Mouse (Mus musculus): ENCODE measurements around the gene Lancl2.

The Lancl2 gene

DNA sequence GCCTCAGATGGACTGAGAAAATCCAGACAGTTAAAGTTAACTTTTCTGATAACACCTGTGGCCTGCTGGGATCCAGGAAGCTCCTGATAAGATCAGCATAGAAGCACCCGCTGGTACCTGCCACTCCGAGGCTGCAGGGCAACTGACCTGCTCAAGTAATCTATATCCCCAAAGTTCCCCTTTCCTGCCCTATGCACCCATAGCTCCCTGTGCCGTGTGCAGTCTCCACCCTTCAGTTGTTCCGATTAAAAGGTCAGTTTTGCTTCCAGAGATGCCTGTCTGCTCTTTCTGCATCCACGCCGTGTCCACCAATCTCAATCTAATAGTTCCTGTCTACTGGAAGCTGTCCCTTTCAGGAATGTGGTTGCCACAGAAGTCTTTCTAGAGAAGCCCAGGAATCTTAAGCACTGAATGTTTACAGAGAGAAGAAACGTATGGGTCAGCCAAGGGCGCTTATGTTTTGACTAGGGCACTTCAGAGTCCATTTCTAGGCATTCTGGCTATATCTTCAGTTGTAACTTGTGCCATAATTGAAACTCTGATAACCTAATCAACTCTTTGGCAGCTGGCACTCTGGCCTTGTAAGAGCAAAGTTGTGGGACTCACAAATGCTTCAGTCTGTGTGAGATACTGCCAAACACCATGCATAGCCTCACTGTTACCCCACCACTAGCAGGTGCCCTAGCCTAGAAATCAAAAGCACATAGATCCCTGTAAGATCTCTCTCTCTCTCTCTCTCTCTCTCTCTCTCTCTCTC, 65.0 kb downstream of the Lancl2 start:
- DNase-seq (ENCODE audit: extremely low read depth, insufficient read length, low spot score): no peak

DNA sequence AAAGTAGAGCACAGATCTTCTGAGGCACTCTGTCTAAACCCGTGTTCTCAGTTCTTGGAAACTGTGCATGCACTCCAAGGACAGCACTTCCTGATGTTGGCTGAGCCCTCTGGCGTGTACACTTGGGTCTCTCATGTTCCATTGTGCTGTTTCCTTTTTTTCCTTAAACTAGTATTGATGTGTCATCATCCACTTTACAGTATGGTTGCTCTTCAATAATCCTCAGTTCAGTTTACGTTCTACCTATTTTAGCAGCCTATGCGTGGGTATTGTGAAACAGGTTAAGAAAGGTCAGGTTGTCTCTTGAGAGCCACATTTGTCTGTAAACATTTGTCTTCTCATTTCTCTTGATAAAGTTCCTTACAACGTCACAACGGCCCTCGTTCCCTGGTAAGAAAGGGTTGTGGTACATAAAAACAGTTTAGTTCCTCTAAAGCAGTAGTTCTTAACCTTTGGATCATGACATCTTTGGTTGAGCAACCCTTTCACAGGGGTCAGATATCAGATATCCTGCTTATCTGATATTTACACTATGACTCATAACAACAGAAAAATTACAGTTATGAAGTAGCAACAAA, 66.7 kb downstream of the Lancl2 start:
- no peak for DNase-seq (ENCODE audit: extremely low read depth, insufficient read length, low spot score)

DNA sequence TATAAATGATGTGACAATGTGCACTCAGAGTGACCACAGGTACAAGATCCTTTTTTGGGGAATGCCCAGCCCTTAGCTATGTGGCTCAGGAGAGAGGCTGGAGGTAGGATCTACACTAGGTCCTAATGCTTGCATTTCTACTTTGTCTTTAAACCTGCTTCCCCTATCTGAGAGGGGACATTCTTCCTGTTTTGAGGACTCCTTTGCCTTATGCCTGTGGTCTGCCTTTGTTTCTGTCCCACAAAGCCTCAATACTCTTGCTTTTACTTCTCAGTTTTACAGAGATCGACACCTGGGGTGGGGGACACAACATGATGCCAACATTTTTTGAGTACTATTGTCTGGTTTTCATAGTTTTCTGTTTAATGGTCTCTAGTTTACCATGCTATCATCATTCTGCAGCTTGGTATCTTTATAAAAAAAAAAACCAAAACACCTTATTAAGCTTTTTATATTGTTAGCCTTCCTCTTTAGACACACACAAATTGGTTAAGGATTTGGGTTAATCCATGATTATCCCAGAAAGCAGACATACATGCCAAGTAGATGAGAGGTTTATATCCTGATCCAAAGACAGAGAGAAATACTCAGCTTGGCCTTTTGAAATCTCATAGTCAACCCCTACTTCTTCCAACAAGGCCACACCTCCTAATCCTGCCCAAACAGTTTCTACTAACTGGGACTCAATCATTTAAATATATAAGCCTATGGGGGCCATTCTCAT, 68.3 kb downstream of the Lancl2 start:
- no peak for DNase-seq (ENCODE audit: extremely low read depth, insufficient read length, low spot score)

DNA sequence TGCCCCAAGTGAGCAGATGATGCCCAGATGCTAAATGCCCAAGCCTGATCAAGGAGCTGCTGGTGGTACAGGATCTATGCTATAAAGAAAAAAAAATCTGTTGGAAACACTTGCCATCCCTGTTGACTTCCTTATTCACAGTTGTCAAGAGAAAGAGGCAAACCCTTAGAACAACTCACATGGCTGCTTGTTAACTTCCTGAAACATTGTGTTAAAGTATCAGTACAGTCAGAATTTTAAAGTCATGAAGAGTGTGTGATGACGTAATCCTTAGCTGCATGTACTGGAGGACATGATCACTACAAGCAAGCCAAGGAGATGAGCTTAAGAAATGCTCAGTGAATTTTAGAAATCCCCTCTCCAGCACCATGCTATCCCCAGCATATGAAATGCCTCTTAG, 71.5 kb downstream of the Lancl2 start:
- no peak for DNase-seq (ENCODE audit: extremely low read depth, insufficient read length, low spot score)

DNA sequence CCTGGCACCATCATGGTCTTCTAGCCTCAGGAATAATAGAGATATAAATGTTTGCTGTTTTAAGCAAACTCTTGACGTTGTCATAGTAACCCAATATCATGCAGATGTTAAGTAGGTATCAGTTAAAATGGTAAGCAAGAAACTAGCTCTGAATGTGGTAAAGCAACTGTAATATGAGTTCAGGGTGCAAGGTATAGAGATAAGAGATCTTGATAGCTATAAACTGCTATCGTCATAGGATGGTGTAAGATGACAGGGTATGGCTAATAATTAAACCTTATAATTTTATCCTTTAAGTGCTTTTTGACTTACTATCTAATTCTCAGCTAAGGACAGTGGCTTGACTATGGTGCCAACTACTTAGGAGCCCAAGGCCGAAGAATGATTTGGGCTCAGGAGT, 78.0 kb downstream of the Lancl2 start:
- no peak for DNase-seq (ENCODE audit: extremely low read depth, insufficient read length, low spot score)

DNA sequence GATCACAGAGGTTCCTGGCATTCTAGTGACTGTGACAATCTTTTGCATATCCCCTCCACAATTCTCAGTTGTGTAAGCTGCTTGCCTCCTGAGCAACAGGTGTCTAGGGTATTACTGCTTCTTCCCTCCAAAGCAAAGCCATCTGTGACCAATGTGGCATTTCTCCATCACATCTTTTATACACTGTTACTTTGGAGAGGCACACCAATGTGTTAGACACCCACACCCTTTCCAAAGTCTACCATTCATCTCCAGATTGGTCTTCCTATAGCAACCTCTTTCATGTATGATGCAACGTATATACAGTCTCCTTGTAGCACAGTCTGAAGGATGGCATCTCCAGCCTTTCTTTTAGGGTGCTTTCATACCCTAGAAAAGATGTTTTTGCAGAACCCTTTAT, 80.3 kb downstream of the Lancl2 start:
- no peak for DNase-seq (ENCODE audit: extremely low read depth, insufficient read length, low spot score)

DNA sequence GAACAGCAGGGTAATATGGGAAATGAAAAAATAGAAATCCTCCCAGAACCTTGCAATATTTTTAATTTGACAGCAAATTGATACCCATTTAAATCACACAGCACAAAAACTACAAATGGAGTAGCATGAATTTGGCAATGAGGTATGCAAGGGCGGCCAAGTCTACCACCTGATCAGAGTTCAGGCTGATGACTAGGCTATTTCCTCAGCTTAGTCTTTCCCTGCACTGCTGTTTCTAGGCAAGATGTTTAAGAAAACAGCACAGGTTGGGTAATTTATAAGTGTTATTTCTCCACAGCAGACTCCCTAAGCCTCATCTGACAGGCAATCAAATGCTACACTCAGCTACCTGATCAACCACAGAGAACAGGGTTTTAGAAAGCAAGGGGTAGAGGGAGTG, 81.9 kb downstream of the Lancl2 start:
- DNase-seq (ENCODE audit: extremely low read depth, insufficient read length, low spot score): no peak

DNA sequence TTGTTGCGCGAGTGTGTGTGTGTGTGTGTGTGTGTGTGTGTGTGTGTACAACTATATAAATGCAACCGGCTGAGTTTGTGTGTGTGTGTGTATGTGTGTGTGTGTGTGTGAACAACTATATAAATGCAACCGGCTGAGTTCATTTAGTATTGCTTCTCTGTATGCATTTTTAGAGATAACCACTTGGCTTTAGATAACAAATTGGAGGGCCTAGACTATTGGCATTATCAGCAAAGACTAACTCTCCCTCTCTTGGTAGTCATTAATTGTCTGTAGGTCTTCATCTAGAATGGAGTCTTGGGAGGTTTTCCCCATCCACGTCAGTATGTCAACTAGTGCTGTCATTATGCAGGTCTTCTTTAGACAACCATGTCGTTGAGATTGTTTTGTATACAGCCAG, 85.0 kb downstream of the Lancl2 start:
- DNase-seq (ENCODE audit: extremely low read depth, insufficient read length, low spot score): no peak
